Mouse (Mus musculus): ENCODE data around the gene Gpc5. TPM values are rescaled to one million over a fixed set of nuclear protein-coding genes. Genes with fewer than 3 reads are reported as not detected.
"Not testable (repeated sequence)": the region's sequence is repeated elsewhere in the genome, so short reads cannot be mapped to it uniquely, and the experiment has no call there.

Gene Gpc5
- polyA plus RNA-seq, 1 experiment from 2014 or later, result 1.2 TPM

DNA sequence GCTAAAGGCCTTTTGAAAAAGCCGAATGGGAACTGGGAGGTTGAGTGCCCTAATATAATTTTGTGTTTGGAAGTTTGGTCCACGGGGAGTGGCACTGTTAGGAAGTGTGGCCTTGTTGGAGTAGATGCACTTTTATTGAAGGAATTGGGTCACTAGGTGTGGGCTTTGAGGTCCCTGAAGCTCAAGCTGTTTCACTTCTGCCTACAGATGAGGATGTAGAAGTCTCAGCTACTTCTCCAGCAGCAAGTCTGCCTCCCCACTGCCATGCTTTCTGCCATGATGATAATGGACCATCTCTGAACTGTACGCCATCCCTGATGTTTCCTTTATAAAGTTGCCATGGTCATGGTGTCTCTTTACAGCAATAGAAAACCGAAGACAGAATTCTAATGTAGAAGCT, 34.5 kb upstream of the Gpc5 start:
- no peak for ATAC-seq
- ChIA-PET CTCF (interaction anchor here (1.2 kb wide), 1 partner anchor 14 kb away, joined by 4 read pairs; no protein-coding TSS in a partner anchor), POLR2A (interaction anchor here (1.4 kb wide), 1 partner anchor 11 kb away, joined by 3 read pairs; no protein-coding TSS in a partner anchor)
- H3K27me3 ChIP-seq, result no peaks in the 10 kb centered on the region
- in situ Hi-C loops (cut with MboI; ENCODE audit: low pct_unique_long_range_greater_than_20kb), result no loop called here
- DNase-seq (ENCODE audit: low read depth, low spot score), result no peak
- TF ChIP-seq CTCF (IDR thresholded peaks at IDR 0.05), result no peak

- in situ Hi-C loops (cut with MboI; ENCODE audit: low pct_unique_long_range_greater_than_20kb), result loop anchor here (5.0 kb wide), 1 partner anchor 326 kb away; no protein-coding TSS in a partner anchor
- POLR2A ChIA-PET; CTCF ChIA-PET; ATAC-seq; DNase-seq (ENCODE audit: low read depth, low spot score): not testable (repeated sequence)
- H3K27me3 ChIP-seq, result peaks cover 15% of the 10 kb centered on the region
Measured at GRCm38 (mm10) chr14:115066164-115066563, 25.9 kb upstream of the Gpc5 start.

DNA sequence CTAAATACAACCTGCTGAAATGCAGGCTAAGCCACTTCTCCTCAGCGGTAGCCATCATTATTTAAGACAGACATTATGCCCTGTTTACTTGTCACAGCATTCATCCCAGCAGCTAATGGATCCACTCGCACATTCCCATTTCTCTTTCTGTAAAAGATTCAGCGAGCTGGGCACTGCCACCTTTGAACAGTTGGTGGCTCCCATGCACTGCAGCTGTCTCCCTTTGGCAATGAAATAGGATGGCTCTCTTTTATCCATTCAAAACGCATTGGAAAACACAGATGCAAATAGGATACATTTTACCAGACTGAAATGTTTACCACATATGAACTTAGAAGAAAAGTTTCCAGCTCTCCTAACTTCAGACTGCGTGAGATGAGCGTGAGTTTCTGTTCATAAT, 21.5 kb upstream of the Gpc5 start:
- H3K27me3 ChIP-seq, result peaks cover 43% of the 10 kb centered on the region
- TF ChIP-seq CTCF (IDR thresholded peaks at IDR 0.05), result peak; percentile 76
- ATAC-seq (peak; percentile 71), DNase-seq (ENCODE audit: low read depth, low spot score) (no peak)
- POLR2A ChIA-PET, result no interaction called here
- CTCF ChIA-PET, result interaction anchor here (1.0 to 1.3 kb wide), 2 partner anchors 26 to 323 kb away, joined by 3 to 4 read pairs; no protein-coding TSS in a partner anchor
- in situ Hi-C loops (cut with MboI; ENCODE audit: low pct_unique_long_range_greater_than_20kb), result no loop called here

DNA sequence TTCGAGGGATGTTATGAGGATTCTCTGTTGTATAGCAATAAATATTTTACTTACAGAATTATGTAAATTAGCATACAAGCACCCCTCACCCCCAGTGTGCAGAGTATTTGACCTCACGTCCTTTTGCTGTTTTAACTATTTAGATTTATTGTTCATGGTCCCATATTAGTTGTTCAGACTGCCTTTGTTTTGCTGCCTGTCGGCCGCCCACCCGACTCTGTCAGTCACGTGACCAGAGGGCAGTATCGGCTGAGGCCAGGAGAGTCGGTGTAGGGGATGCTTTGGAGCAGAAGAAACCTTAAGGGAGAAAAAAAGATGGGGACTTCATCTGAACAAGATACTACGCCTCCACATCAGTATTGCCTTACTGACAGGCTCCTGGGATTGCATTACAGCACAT, 14.7 kb upstream of the Gpc5 start:
- ChIA-PET POLR2A (no interaction called here), CTCF (interaction anchor here (1.4 kb wide), 1 partner anchor 9 kb away, joined by 3 read pairs; no protein-coding TSS in a partner anchor)
- no peak for DNase-seq (ENCODE audit: low read depth, low spot score)

GRCm38 (mm10) chr14:115078064-115078463, 14.0 kb upstream of the Gpc5 start:
- no peak for ATAC-seq
- in situ Hi-C loops (cut with MboI; ENCODE audit: low pct_unique_long_range_greater_than_20kb), result no loop called here
- POLR2A ChIA-PET, result no interaction called here
- peaks cover 64% of the 10 kb centered on the region for H3K27me3 ChIP-seq
- DNase-seq (ENCODE audit: low read depth, low spot score), result no peak
- CTCF ChIA-PET, result no interaction called here
- no peak for TF ChIP-seq CTCF (IDR thresholded peaks at IDR 0.05)

More for the DNA sequence above, 14.7 kb upstream of the Gpc5 start:
- no peak for ATAC-seq
- in situ Hi-C loops (cut with MboI; ENCODE audit: low pct_unique_long_range_greater_than_20kb), result no loop called here
- no peak for TF ChIP-seq CTCF (IDR thresholded peaks at IDR 0.05)
- peaks cover 66% of the 10 kb centered on the region for H3K27me3 ChIP-seq

DNA sequence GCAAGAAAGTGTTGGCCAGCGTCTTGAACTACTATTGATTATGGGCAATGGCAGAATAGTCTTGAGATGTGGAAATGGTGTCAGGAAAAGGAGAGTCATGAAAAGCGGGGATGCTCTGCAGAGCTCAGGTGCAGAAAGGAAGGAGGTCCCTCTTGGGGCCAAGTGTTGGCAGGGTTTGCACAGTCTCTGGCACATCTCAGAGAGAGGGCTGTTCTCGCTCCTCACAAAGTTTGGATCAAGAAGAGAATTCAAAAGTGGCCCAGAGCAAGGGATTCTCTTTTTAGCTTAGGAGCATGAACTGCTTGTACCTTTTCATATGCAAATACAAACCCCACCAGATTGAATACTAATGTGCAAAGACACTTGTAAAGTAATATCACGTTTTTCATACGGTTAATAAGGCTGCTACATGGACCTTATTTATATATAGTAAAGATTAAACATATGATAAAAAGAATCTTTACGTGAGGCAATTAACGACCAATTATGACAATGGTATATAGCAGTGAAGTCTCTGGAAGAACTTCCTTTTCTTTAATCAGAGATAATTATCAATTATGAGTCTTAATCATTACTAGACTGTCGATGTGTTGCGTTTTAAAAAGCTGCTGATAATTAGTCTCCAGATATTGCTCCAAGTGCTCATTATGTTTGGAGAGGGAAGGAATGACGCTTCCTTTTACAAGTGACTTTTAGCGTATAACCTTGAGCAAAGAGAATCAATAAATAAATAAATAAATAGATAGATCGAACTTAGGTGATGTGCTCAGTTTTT, 10.1 kb upstream of the Gpc5 start:
- ChIA-PET CTCF (no interaction called here), POLR2A (no interaction called here)
- in situ Hi-C loops (cut with MboI; ENCODE audit: low pct_unique_long_range_greater_than_20kb), result no loop called here
- H3K27me3 ChIP-seq, result peaks cover 39% of the 10 kb centered on the region
- ATAC-seq (no peak), DNase-seq (ENCODE audit: low read depth, low spot score) (no peak)
- TF ChIP-seq CTCF (IDR thresholded peaks at IDR 0.05), result no peak

GRCm38 (mm10) chr14:115090516-115090915, 1.5 kb upstream of the Gpc5 start:
- TF ChIP-seq CTCF (IDR thresholded peaks at IDR 0.05), result no peak
- peaks cover 51% of the 10 kb centered on the region for H3K27me3 ChIP-seq
- CTCF ChIA-PET, result no interaction called here
- POLR2A ChIA-PET, result no interaction called here
- no peak for ATAC-seq
- DNase-seq (ENCODE audit: low read depth, low spot score), result no peak
- in situ Hi-C loops (cut with MboI; ENCODE audit: low pct_unique_long_range_greater_than_20kb), result no loop called here

GRCm38 (mm10) chr14:115092510-115092909, 495 bp downstream of the Gpc5 start:
- in situ Hi-C loops (cut with MboI; ENCODE audit: low pct_unique_long_range_greater_than_20kb), result no loop called here
- ChIA-PET POLR2A (no interaction called here), CTCF (interaction anchor here (1.2 to 1.6 kb wide), 2 partner anchors 47 to 87 kb away, joined by 3 read pairs; no protein-coding TSS in a partner anchor)
- no peak for DNase-seq (ENCODE audit: low read depth, low spot score)
- ATAC-seq, result no peak
- TF ChIP-seq CTCF (IDR thresholded peaks at IDR 0.05), result no peak
- H3K27me3 ChIP-seq, result peaks cover 48% of the 10 kb centered on the region

DNA sequence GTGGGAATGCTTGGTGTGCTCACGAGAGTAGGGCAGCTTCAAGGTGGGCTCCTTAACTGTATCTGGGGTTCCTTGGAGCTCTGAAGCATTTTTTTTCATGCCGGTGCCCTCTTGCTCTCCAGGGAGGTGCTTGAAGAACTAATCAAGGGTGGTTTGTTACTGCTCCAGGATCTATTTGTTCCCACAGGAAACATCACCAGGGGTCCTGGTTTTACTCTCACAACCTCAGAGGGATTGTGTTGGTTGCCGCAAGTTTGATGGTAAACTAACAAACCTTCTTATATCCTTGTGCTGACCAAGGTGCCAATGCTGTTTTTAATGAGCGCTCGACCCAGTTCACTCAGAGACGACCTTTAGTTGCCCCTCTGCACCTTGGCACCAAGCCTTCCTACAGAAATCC, 937 bp downstream of the Gpc5 start:
- DNase-seq (ENCODE audit: low read depth, low spot score) (no peak), ATAC-seq (no peak)
- POLR2A ChIA-PET, result no interaction called here
- CTCF ChIA-PET, result interaction anchor here (1.2 to 1.6 kb wide), 2 partner anchors 47 to 87 kb away, joined by 3 read pairs; no protein-coding TSS in a partner anchor
- peaks cover 48% of the 10 kb centered on the region for H3K27me3 ChIP-seq
- in situ Hi-C loops (cut with MboI; ENCODE audit: low pct_unique_long_range_greater_than_20kb), result no loop called here
- no peak for TF ChIP-seq CTCF (IDR thresholded peaks at IDR 0.05)

- no peak for TF ChIP-seq CTCF (IDR thresholded peaks at IDR 0.05)
- CTCF ChIA-PET, result no interaction called here
- POLR2A ChIA-PET, result no interaction called here
- DNase-seq (ENCODE audit: low read depth, low spot score) (no peak), ATAC-seq (no peak)
- H3K27me3 ChIP-seq, result peaks cover 9% of the 10 kb centered on the region
- in situ Hi-C loops (cut with MboI; ENCODE audit: low pct_unique_long_range_greater_than_20kb), result no loop called here
Measured at GRCm38 (mm10) chr14:115100617-115101299, 8.7 kb downstream of the Gpc5 start.

DNA sequence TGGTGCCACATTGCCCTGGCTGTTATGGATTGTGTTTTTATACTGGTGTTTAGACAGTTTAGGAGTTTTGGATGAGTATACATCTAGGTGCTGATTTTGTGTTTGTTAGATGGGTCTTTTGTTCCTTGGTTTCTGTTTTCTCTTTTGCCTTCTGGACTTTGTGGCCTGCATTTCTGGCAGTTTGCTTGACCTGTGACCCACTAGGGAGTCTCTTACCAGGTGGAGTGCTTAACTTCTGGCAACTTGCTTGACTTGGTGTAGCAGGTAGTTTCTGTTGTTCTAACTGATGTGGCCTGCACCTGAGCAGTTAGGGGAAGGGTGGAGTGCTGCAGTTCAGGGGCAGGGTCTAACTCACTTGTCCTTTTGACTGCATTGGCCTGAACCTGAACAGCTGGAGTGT, 14.3 kb downstream of the Gpc5 start:
- H3K27me3 ChIP-seq, result peaks cover 3% of the 10 kb centered on the region
- ATAC-seq (no peak), DNase-seq (ENCODE audit: low read depth, low spot score) (no peak)
- no peak for TF ChIP-seq CTCF (IDR thresholded peaks at IDR 0.05)
- POLR2A ChIA-PET, result no interaction called here
- CTCF ChIA-PET, result interaction anchor here (1.5 kb wide), 1 partner anchor 21 kb away, joined by 4 read pairs; no protein-coding TSS in a partner anchor
- in situ Hi-C loops (cut with MboI; ENCODE audit: low pct_unique_long_range_greater_than_20kb), result no loop called here

Data from Patski (cell line).